Mouse (Mus musculus) lung, postnatal 25 days (tissue): ENCODE measurements at regions not wholly inside any gene's neighbourhood (a gene's known extent, or its start where the extent isn't known, plus 50 kb on each side); places are given as distances from the start of the nearest gene placed in this dataset.

ENCODE experiments used
- DNase-seq: peaks from one replicate; pipeline ENCODE4 v3.0.0; 2022; ENCODE audit warnings: low spot score

GRCm38 (mm10) chr1:52553871-52554270, 53.4 kb upstream of the Nab1 start:
- DNase-seq = no peak

GRCm38 (mm10) chr1:52565812-52566211, 64.7 kb upstream of the Nemp2 start:
- no peak for DNase-seq

- no peak for DNase-seq
Measured at GRCm38 (mm10) chr1:52571674-52572073, 58.8 kb upstream of the Nemp2 start.

DNA sequence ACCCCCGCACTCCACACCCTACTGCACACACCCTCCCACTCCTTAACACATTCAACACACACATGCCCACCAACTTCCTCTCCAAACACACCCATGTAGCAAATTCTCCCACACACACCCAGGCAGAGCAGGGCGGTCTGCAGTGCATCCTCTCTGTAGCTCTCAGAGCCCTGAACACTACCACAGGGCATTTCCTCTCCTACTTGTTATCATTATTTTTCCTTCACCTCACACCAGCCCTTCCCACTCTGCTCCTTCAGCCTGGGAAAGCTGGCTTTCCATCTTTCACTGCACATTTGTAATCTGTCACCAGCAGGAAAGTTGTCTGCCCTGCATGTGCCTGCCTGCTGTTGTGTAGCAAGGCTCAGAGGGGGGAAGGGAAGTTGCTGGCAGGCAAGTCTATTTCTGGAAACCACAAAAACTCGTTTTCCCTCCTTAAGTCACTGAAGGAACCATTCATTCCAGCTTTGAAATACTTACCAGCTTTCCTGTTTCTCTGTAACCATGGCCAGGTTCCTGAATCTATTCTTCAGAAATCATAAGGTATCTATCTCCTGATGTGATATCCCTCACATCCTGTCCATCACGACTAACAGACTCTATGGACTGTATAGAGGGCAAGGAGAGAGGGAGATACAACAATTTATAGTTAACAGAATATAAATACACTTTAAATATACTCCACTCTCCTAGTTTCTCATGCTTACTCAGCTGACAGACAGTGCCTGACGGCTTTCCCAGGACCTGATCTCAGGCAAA, 52.0 kb upstream of the Nemp2 start:
- DNase-seq = peak; percentile 56

- no peak for DNase-seq
Measured at GRCm38 (mm10) chr1:52580132-52580896, 50.2 kb upstream of the Nemp2 start.
